18 mouse cellular contexts compared by ENCODE assay signal in the genomic region with DNA sequence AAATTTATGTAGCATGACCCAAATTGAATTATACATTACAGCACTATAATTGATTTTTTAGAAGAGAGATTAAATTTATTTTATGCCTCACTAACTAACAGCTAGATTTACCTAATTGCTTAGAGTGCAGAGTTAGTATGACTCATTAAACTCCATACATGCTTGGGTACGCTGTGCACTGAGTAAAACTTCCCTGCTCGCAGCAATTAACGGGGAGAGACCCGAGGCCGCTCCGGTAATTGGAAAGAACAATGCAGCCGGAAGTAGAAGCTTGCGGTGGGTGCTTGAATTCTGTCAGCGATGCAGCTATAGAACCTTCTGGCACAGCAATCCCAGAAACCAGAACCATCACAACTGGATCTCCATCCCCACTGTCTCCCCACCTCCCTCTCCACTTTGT.
DNase-seq lines count a peak whose midpoint lies in the region; ATAC-seq and TF ChIP-seq lines count a peak whose summit lies in the region.
"Had no signal": no experiment of that assay in that cellular context is flagged by ENCODE, and none has a peak within 500 bp of the region (broad histone marks: within the 10 kb centered on the region; RNA-seq: fewer than 3 reads in every experiment).

No protein-coding gene starts in this region.

- no peaks in the 10 kb centered on the region for H3K4me1 ChIP-seq in hindbrain, embryonic 15.5 days (replicated peaks)
- H3K4me1 ChIP-seq in hindbrain, embryonic 10.5 days (replicated peaks), result peaks cover 7% of the 10 kb centered on the region; the same call in 1 of the 2 replicates
- H3K4me1 ChIP-seq in midbrain, postnatal 0 days (ENCODE audit: insufficient read depth, low read length), result no peaks in the 10 kb centered on the region
- H3K4me1 ChIP-seq in midbrain, embryonic 10.5 days, result peaks cover 10% of the 10 kb centered on the region; the same call in 1 of the 2 replicates
- H3K4me1 ChIP-seq in forebrain, embryonic 12.5 days, result peaks cover 13% of the 10 kb centered on the region
- H3K4me1 ChIP-seq: embryonic facial prominence, embryonic 12.5 days; intestine, embryonic 15.5 days; lung, embryonic 15.5 days had no signal

- TF ChIP-seq CTCF in midbrain, postnatal 0 days (IDR thresholded peaks at IDR 0.05), result no peak

- H3K36me3 ChIP-seq in hindbrain, embryonic 15.5 days, result no peaks in the 10 kb centered on the region
- H3K36me3 ChIP-seq in hindbrain, embryonic 10.5 days, result no peaks in the 10 kb centered on the region
- H3K36me3 ChIP-seq in midbrain, postnatal 0 days (ENCODE audit: insufficient read depth, low read length), result no peaks in the 10 kb centered on the region
- H3K36me3 ChIP-seq in midbrain, embryonic 10.5 days, result no peaks in the 10 kb centered on the region
- H3K36me3 ChIP-seq in forebrain, embryonic 12.5 days (replicated peaks), result no peaks in the 10 kb centered on the region
- H3K36me3 ChIP-seq: embryonic facial prominence, embryonic 12.5 days; intestine, embryonic 15.5 days; lung, embryonic 15.5 days had no signal

- 0 out of 2 replicates have a peak overlapping the region, but pooled peaks have one; percentile 3 for H3K27ac ChIP-seq in hindbrain, embryonic 15.5 days (replicated peaks)
- no peak overlapping the region for H3K27ac ChIP-seq in hindbrain, embryonic 10.5 days
- H3K27ac ChIP-seq in midbrain, postnatal 0 days (ENCODE audit: low read depth, low read length), result no peak overlapping the region
- H3K27ac ChIP-seq in midbrain, embryonic 10.5 days (replicated peaks), result no peak overlapping the region
- H3K27ac ChIP-seq in forebrain, embryonic 12.5 days, result no peak overlapping the region
- H3K27ac ChIP-seq: embryonic facial prominence, embryonic 12.5 days; intestine, embryonic 15.5 days; liver, embryonic 14.5 days; lung, embryonic 15.5 days had no signal

- H3K27me3 ChIP-seq in hindbrain, embryonic 15.5 days, result peaks cover 8% of the 10 kb centered on the region; the same call in 1 of the 2 replicates
- peaks cover 11% of the 10 kb centered on the region; the same call in 1 of the 2 replicates for H3K27me3 ChIP-seq in hindbrain, embryonic 10.5 days (ENCODE audit: insufficient read depth, poor library complexity, severe bottlenecking)
- H3K27me3 ChIP-seq in midbrain, postnatal 0 days (ENCODE audit: insufficient read depth, low read length), result 0 out of 2 replicates have a peak, but pooled peaks cover 4% of the 10 kb centered on the region
- H3K27me3 ChIP-seq in midbrain, embryonic 10.5 days (ENCODE audit: low read depth, poor library complexity, severe bottlenecking), result peaks cover 19% of the 10 kb centered on the region; the same call in 1 of the 2 replicates
- peaks cover 24% of the 10 kb centered on the region for H3K27me3 ChIP-seq in forebrain, embryonic 12.5 days
- H3K27me3 ChIP-seq: CH12.LX; intestine, embryonic 15.5 days; lung, embryonic 15.5 days had no signal

- H3K9ac ChIP-seq in hindbrain, embryonic 15.5 days, result no peak overlapping the region
- no peak overlapping the region for H3K9ac ChIP-seq in midbrain, postnatal 0 days (replicated peaks; ENCODE audit: low read length, poor library complexity, severe bottlenecking)
- no peak overlapping the region for H3K9ac ChIP-seq in forebrain, embryonic 12.5 days
- H3K9ac ChIP-seq: embryonic facial prominence, embryonic 12.5 days; intestine, embryonic 15.5 days; liver, embryonic 14.5 days; lung, embryonic 15.5 days had no signal

- H3K4me2 ChIP-seq in hindbrain, embryonic 15.5 days, result no peak overlapping the region
- H3K4me2 ChIP-seq in midbrain, postnatal 0 days (ENCODE audit: low read depth, low read length, poor library complexity, severe bottlenecking), result no peak overlapping the region
- no peak overlapping the region for H3K4me2 ChIP-seq in forebrain, embryonic 12.5 days
- H3K4me2 ChIP-seq: embryonic facial prominence, embryonic 12.5 days; intestine, embryonic 15.5 days; lung, embryonic 15.5 days had no signal

- ATAC-seq in hindbrain, embryonic 15.5 days (ENCODE audit: low FRiP score, low read depth), result no peak
- ATAC-seq in midbrain, postnatal 0 days (ENCODE audit: low FRiP score), result no peak
- peak; percentile 49; the same call in 1 of the 2 replicates for ATAC-seq in forebrain, embryonic 12.5 days (ENCODE audit: low FRiP score)
- ATAC-seq: intestine, embryonic 15.5 days had no signal

- no peak for DNase-seq in hindbrain, embryonic 10.5 days (ENCODE audit: low spot score)
- peak; percentile 39 for DNase-seq in midbrain, postnatal 0 days (ENCODE audit: low spot score)
- DNase-seq in midbrain, embryonic 10.5 days (ENCODE audit: low spot score), result no peak
- no peak for DNase-seq in cerebellum, postnatal 36 days
- no peak for DNase-seq in cerebellum, adult 9-11 months
- DNase-seq: adrenal gland, postnatal 36 days; cerebellum, adult 2 months; gastrocnemius, postnatal 36 days; lung, postnatal 4 days; right cerebral cortex, adult 18-20 months had no signal

- no peaks in the 10 kb centered on the region for H3K9me3 ChIP-seq in hindbrain, embryonic 15.5 days
- no peaks in the 10 kb centered on the region for H3K9me3 ChIP-seq in hindbrain, embryonic 10.5 days
- no peaks in the 10 kb centered on the region for H3K9me3 ChIP-seq in midbrain, postnatal 0 days (ENCODE audit: low read length)
- no peaks in the 10 kb centered on the region for H3K9me3 ChIP-seq in midbrain, embryonic 10.5 days (replicated peaks)
- H3K9me3 ChIP-seq in forebrain, embryonic 12.5 days, result no peaks in the 10 kb centered on the region
- H3K9me3 ChIP-seq: embryonic facial prominence, embryonic 12.5 days; intestine, embryonic 15.5 days; lung, embryonic 15.5 days had no signal

- H3K4me3 ChIP-seq in hindbrain, embryonic 15.5 days, result no peak overlapping the region
- no peak overlapping the region for H3K4me3 ChIP-seq in hindbrain, embryonic 10.5 days
- H3K4me3 ChIP-seq in midbrain, postnatal 0 days (ENCODE audit: low read depth, low read length), result no peak overlapping the region
- no peak overlapping the region for H3K4me3 ChIP-seq in midbrain, embryonic 10.5 days
- no peak overlapping the region for H3K4me3 ChIP-seq in forebrain, embryonic 12.5 days (replicated peaks)
- H3K4me3 ChIP-seq: embryonic facial prominence, embryonic 12.5 days; intestine, embryonic 15.5 days; lung, embryonic 15.5 days; myocyte had no signal

- 49% methylated on average over 9 of the region's 9 CpGs for WGBS in hindbrain, embryonic 15.5 days
- 87% methylated on average over 9 of the region's 9 CpGs for WGBS in hindbrain, embryonic 10.5 days
- WGBS in midbrain, postnatal 0 days, result 67% methylated on average over 9 of the region's 9 CpGs
- 92% methylated on average over 9 of the region's 9 CpGs for WGBS in midbrain, embryonic 10.5 days
- 25% methylated on average over 9 of the region's 9 CpGs for whole genome bisulfite sequencing in forebrain, embryonic 12.5 days
